Mouse (Mus musculus) kidney, adult 2 months (tissue): ENCODE data around the gene Spire2.

Source experiments
- CTCF ChIP-seq: fragments of 200-500 bp; conservative IDR thresholded peaks from 2 replicates; pipeline ENCODE4 v1.5.1; 2011; ENCODE audit warnings: low read depth, mild to moderate bottlenecking, control low read depth, low read length, moderate library complexity, mixed read lengths; ENCODE audit not compliant: insufficient read depth, insufficient read length
- POLR2A ChIP-seq: fragments of 200-500 bp; IDR thresholded peaks from one replicate; pipeline ENCODE4 v1.6.1; 2011; ENCODE audit warnings: low read depth, low read length, control low read depth

DNA sequence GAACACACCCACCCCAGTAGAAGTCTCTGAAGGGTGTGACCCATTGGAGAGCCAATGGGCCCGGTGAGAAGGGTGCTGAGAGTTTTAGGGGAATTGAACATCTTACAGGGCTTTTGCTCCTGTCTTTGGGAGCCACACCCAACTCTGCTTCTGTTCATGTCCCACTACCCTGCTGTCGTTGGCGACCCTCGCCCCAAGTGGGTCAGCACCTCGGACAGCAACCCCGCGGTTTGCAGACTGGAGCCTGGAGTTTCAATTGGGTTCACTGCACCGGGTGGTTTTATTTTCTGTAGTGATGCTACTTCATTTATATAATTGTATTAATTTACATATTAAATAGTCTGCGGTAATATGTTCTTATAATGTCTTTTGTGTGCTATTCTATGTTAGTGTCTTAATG is 81.7 kb downstream of the Spire2 start:
- TF ChIP-seq CTCF (no peak), POLR2A (no peak)
